In the genomic region with DNA sequence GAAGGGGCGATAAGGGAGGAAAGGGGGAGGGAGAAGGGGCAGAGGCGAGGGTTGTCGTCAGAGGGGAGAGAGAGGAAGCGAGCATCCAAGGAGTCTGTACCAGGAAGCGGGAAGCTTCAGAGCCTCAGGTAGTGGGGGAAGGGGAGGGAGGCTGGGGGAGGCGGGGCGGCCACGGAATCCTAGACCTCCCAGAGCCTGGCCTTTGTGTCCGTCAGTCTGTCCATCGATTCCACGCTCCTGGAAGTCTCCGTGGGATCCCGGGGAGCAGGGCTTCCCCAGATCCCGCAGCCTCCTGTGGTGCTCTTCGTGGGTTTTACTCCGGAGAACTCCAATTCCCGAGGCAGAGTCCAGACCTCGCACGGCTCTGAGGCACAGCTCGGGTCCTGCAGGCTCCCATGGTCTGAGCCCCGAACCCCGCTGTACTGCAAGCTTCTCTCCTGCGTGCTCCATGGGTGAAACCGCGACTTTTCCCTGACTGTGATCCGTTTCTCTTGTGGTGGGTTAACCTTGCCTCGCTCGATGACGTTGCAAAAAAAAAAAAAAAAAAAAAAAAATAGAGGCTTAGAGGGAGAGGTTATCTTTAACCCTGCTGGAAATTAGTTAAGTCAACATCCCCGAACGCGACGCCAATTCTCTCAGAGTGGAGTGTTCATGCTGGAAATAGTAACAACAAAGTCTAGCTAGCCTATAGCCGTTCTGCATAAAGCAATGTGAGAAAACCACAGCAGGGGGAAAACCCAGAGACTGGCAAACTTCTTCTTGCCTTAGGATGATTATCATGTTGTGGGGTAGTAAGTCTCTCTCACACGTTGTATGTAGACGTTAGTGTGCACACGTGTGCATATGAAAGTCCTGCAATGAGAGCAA, we compare ENCODE assay signal across 8 mouse cellular contexts. TPM values are rescaled to one million over a fixed set of nuclear protein-coding genes. Genes with fewer than 3 reads are reported as not detected.
DNase-seq lines count a peak whose midpoint lies in the region; ATAC-seq and TF ChIP-seq lines count a peak whose summit lies in the region.

No protein-coding gene starts in this region.

- ATAC-seq in erythroid progenitor cell, adult 5-6 weeks (replicated peaks; ENCODE audit: low FRiP score, poor library complexity, severe bottlenecking), result peak; percentile 84
- peak; percentile 81 for ATAC-seq in inflammation-experienced regulatory T-cells, adult 6 months
- ATAC-seq in stomach, embryonic 14.5 days (ENCODE audit: insufficient number of reproducible peaks, insufficient read depth, low FRiP score, low read depth), result peak; percentile 80

- peak overlapping the region; percentile 80 for H3K27ac ChIP-seq in gastrocnemius, adult 2 months
- H3K27ac ChIP-seq in ES-Bruce4 (ENCODE audit: insufficient read depth, low read length), result no peak overlapping the region
- peak overlapping the region; percentile 48; the same call in 1 of the 2 replicates for H3K27ac ChIP-seq in stomach, embryonic 14.5 days (ENCODE audit: low read length)

- H3K4me2 ChIP-seq in stomach, embryonic 14.5 days (replicated peaks; ENCODE audit: low read depth, low read length), result peak overlapping the region; percentile 85

- peak; percentile 43 for DNase-seq in gastrocnemius, adult 2 months
- no peak for DNase-seq in gastrocnemius, adult 18-20 months (ENCODE audit: low spot score)
- no peak for DNase-seq in frontal cortex, postnatal 10 days (ENCODE audit: low spot score in 2 of 2)

- H3K9ac ChIP-seq in ES-Bruce4 (ENCODE audit: low read depth, poor library complexity, severe bottlenecking), result peak overlapping the region; percentile 52
- H3K9ac ChIP-seq in stomach, embryonic 14.5 days (replicated peaks; ENCODE audit: low read depth, low read length), result peak overlapping the region; percentile 55

- no peak for TF ChIP-seq EP300 in ES-Bruce4 (IDR thresholded peaks at IDR 0.05; ENCODE audit: insufficient read depth, low read depth, low read length)

- H3K27me3 ChIP-seq in ES-Bruce4 (ENCODE audit: control insufficient read depth, insufficient read depth, low read length, poor library complexity, severe bottlenecking), result 0 out of 2 replicates have a peak, but pooled peaks cover 2% of the 10 kb centered on the region
- peaks cover 2% of the 10 kb centered on the region for H3K27me3 ChIP-seq in megakaryocyte, embryonic 14.5 days (replicated peaks)
- no peaks in the 10 kb centered on the region for H3K27me3 ChIP-seq in stomach, embryonic 14.5 days (ENCODE audit: control insufficient read depth, insufficient read depth, low read length)

- no peak for TF ChIP-seq POLR2A in ES-Bruce4 (IDR thresholded peaks at IDR 0.05; ENCODE audit: insufficient read depth, low read length)

- peak overlapping the region; percentile 79 for H3K4me3 ChIP-seq in gastrocnemius, adult 2 months
- peak overlapping the region; percentile 52 for H3K4me3 ChIP-seq in ES-Bruce4 (ENCODE audit: low read depth, low read length)
- peak overlapping the region; percentile 90 for H3K4me3 ChIP-seq in megakaryocyte, embryonic 14.5 days (replicated peaks)
- peak overlapping the region; percentile 56 for H3K4me3 ChIP-seq in stomach, embryonic 14.5 days (ENCODE audit: low read depth, low read length)

- TF ChIP-seq CTCF in gastrocnemius, adult 2 months (IDR thresholded peaks at IDR 0.05), result no peak
- TF ChIP-seq CTCF in ES-Bruce4 (IDR thresholded peaks at IDR 0.05; ENCODE audit: low read depth, low read length), result no peak

- no peaks in the 10 kb centered on the region for H3K36me3 ChIP-seq in ES-Bruce4 (ENCODE audit: control insufficient read depth, insufficient read depth, low read length, poor library complexity, severe bottlenecking)
- peaks cover 11% of the 10 kb centered on the region for H3K36me3 ChIP-seq in megakaryocyte, embryonic 14.5 days (replicated peaks; ENCODE audit: low read length)
- no peaks in the 10 kb centered on the region for H3K36me3 ChIP-seq in stomach, embryonic 14.5 days (ENCODE audit: control insufficient read depth, insufficient read depth, low read length)

- intact Hi-C loops in gastrocnemius, adult 2 months (cut with DNase I), result no loop called here

- WGBS in stomach, embryonic 14.5 days, result 2% methylated on average over 36 of the region's 37 CpGs

- no peaks in the 10 kb centered on the region for H3K4me1 ChIP-seq in ES-Bruce4 (ENCODE audit: control insufficient read depth, insufficient read depth, low read length)
- peaks cover 35% of the 10 kb centered on the region for H3K4me1 ChIP-seq in megakaryocyte, embryonic 14.5 days
- H3K4me1 ChIP-seq in stomach, embryonic 14.5 days (ENCODE audit: control insufficient read depth, insufficient read depth, low read length), result peaks cover 6% of the 10 kb centered on the region; the same call in 1 of the 2 replicates

- H3K9me3 ChIP-seq in ES-Bruce4 (replicated peaks; ENCODE audit: control insufficient read depth, insufficient read depth, low read length, poor library complexity, severe bottlenecking), result no peaks in the 10 kb centered on the region
- H3K9me3 ChIP-seq in megakaryocyte, embryonic 14.5 days, result peaks cover 13% of the 10 kb centered on the region
- H3K9me3 ChIP-seq in stomach, embryonic 14.5 days (ENCODE audit: control insufficient read depth, low read depth, low read length), result no peaks in the 10 kb centered on the region

RNA-seq across cellular contexts. Expression of a gene that starts 20.6 kb away (rescaled TPM):
- total RNA-seq in gastrocnemius, adult 2 months (2021), result 1 to 10 TPM; 2.8 to 5.1 TPM
- 1 to 10 TPM; 2.1 to 5.3 TPM for total RNA-seq in gastrocnemius, adult 18-20 months (2021)
- 1.9 and 4.8 TPM in 2 replicates for polyA plus RNA-seq in ES-Bruce4 (2011; ENCODE audit: insufficient read depth, insufficient read length, low read depth, missing spikeins)
- total RNA-seq in erythroid progenitor cell, adult 5-6 weeks (2015; ENCODE audit: low replicate concordance), result not detected in 2 replicates
- total RNA-seq in erythroid progenitor cell, adult 5-6 weeks (2017; ENCODE audit: low replicate concordance), result not detected in 2 replicates
- not detected for polyA plus RNA-seq in inflammation-experienced regulatory T-cells, adult 6 months (2017; shearing (Covaris generic))
- polyA plus RNA-seq in megakaryocyte, embryonic 14.5 days (2012; ENCODE audit: insufficient read depth, low replicate concordance), result not detected in 2 replicates
- not detected in 2 replicates for polyA plus RNA-seq in stomach, embryonic 14.5 days (2014; fragmentation: Nextera tagmentation; extraction: Ambion mirVana)
